Mouse (Mus musculus): ENCODE measurements around the gene Cnn2. TPM values are rescaled to one million over a fixed set of nuclear protein-coding genes. Genes with fewer than 3 reads are reported as not detected.
"Not testable (repeated sequence)": the region's sequence is repeated elsewhere in the genome, so short reads cannot be mapped to it uniquely, and the experiment has no call there.

The Cnn2 gene
- polyA plus RNA-seq, 1 experiment from 2014 or later, result 264 TPM

DNA sequence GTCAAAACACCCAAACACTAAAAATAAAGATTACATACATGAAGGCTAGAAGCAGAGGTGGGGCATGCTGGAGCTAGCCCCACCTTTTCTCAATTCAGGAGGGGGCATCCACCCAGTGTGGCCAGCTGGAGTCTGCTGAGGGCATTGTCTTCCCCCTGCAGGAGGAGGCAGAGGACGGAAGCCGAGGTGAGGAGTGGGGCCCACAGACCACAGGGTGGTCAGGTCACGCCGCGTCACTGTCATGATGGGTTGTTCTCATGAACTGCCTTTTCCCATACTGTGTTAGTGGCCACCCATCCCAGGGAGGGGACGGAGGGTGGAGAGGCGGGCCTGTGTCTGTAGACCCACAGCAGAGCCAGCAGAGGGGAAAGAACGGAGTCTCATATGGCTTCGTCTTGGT lies 41.8 kb downstream of the Cnn2 start:
- no peak overlapping the region for H3K4me2 ChIP-seq
- peaks cover 29% of the 10 kb centered on the region for H3K4me1 ChIP-seq
- H3K27ac ChIP-seq (replicated peaks), result no peak overlapping the region
- no peaks in the 10 kb centered on the region for H3K9me3 ChIP-seq
- ATAC-seq (ENCODE audit: extremely low read depth, insufficient number of reproducible peaks, low FRiP score, low TSS enrichment), result no peak
- 85% methylated on average over 9 of the region's 9 CpGs for WGBS
- no peak overlapping the region for H3K4me3 ChIP-seq
- no peaks in the 10 kb centered on the region for H3K27me3 ChIP-seq (replicated peaks)
- H3K9ac ChIP-seq, result no peak overlapping the region
- peaks cover 31% of the 10 kb centered on the region for H3K36me3 ChIP-seq

DNA sequence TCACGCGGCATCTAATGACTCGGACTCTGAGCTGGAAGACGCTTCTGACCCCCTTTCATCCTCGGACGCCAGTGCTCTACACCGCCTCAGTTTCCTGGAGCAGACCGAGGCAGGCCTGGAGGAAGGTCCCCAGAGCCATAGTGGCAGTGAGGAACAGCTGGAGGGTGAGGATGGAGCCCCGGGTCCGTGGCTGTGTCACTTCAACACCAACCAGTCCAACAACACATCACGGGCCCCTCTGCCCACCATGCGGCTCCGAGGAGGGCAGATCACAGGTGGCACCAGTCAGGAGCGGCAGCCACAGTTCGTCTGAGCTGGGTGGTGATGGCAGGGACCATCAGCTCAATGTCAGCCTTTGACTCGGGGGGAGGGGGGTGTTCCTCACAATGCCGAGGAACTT lies 42.4 kb downstream of the Cnn2 start:
- WGBS, result 81% methylated on average over 17 of the region's 17 CpGs

DNA sequence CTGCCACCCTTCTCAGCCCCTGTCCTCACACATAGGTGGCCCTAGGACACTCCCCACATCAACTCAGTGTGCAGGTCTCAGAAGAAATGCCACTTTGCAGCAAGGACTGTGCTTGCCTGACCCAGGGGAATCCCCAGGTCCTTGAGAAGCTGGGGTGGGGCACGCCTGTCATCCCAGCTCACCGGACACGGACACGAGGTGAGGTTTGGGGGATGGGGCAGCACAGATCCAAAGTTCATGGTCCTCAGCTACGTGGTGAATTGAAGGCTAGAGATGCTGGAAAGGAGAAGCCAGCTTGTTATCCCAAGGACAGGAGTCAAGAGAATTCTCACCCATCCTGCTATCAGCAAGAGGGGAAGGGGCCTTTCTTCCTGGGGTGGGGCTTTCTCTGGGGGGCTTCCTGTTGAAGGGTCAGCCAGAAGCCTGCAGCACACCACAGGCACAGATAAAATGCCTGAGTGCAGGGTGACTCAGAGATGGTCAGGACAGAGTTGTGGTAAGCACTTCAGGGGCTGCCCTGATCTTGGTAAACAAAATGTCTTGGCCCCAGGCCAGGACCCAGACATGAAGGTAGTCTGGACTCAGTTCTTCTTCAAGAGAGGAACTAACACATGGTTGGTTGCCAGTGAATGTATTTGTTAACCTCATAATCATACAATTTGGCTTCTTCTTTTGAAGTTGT lies 44.6 kb downstream of the Cnn2 start:
- 0 out of 2 replicates have a peak, but pooled peaks have one; percentile 31 for ATAC-seq (ENCODE audit: extremely low read depth, insufficient number of reproducible peaks, low FRiP score, low TSS enrichment)
- Histone ChIP-seq H3K27me3 (replicated peaks) (no peaks in the 10 kb centered on the region), H3K9ac (peak overlapping the region; percentile 47), H3K4me1 (peaks cover 33% of the 10 kb centered on the region), H3K27ac (replicated peaks) (peak overlapping the region; percentile 83), H3K9me3 (no peaks in the 10 kb centered on the region), H3K36me3 (peaks cover 54% of the 10 kb centered on the region), H3K4me3 (no peak overlapping the region), H3K4me2 (peak overlapping the region; percentile 36)
- WGBS, result 7% methylated on average over 5 of the region's 5 CpGs

More for the DNA sequence above, 42.4 kb downstream of the Cnn2 start:
- no peak overlapping the region for H3K4me3 ChIP-seq
- H3K27ac ChIP-seq (replicated peaks), result no peak overlapping the region
- H3K36me3 ChIP-seq, result peaks cover 36% of the 10 kb centered on the region
- H3K9ac ChIP-seq, result peak overlapping the region; percentile 2; the same call in 1 of the 2 replicates
- no peaks in the 10 kb centered on the region for H3K9me3 ChIP-seq
- no peaks in the 10 kb centered on the region for H3K27me3 ChIP-seq (replicated peaks)
- no peak for ATAC-seq (ENCODE audit: extremely low read depth, insufficient number of reproducible peaks, low FRiP score, low TSS enrichment)
- peaks cover 31% of the 10 kb centered on the region for H3K4me1 ChIP-seq
- H3K4me2 ChIP-seq, result no peak overlapping the region

GRCm38 (mm10) chr10:80033511-80034391 lies 45.4 kb downstream of the Cnn2 start:
- H3K27me3 ChIP-seq (replicated peaks), result no peaks in the 10 kb centered on the region
- no peak overlapping the region for H3K4me3 ChIP-seq
- H3K4me1 ChIP-seq, result peaks cover 41% of the 10 kb centered on the region
- peak overlapping the region; percentile 36; the same call in 1 of the 2 replicates for H3K4me2 ChIP-seq
- H3K9me3 ChIP-seq, result no peaks in the 10 kb centered on the region
- peaks cover 56% of the 10 kb centered on the region for H3K36me3 ChIP-seq
- ATAC-seq (ENCODE audit: extremely low read depth, insufficient number of reproducible peaks, low FRiP score, low TSS enrichment), result no peak
- peak overlapping the region; percentile 83 for H3K27ac ChIP-seq (replicated peaks)
- peak overlapping the region; percentile 47 for H3K9ac ChIP-seq
- WGBS, result 26% methylated on average over 9 of the region's 9 CpGs

DNA sequence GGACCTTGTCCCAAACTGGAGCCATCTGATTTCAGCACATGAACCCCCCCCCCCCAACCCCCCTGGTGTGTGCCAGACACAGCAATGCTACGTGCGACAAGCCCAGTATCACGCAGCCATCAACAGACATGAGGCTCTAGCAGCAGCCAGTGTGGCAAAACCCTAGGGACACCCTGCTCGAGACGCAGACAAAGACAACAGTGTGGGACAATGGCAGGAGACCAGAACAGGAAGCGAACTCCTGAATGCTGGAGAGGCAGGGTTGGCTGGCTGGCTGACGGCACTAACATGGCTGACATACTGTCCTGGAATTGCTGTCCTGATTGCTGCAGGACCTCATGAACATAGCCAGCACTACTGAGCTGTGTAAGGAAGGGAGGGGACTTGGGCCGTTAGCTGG lies 46.8 kb downstream of the Cnn2 start:
- peak overlapping the region; percentile 50; the same call in 1 of the 2 replicates for H3K9ac ChIP-seq
- H3K27ac ChIP-seq (replicated peaks), result peak overlapping the region; percentile 83
- H3K9me3 ChIP-seq, result no peaks in the 10 kb centered on the region
- ATAC-seq (ENCODE audit: extremely low read depth, insufficient number of reproducible peaks, low FRiP score, low TSS enrichment), result no peak
- WGBS, result 74% methylated on average over 8 of the region's 8 CpGs
- H3K4me1 ChIP-seq, result peaks cover 46% of the 10 kb centered on the region
- peaks cover 47% of the 10 kb centered on the region for H3K36me3 ChIP-seq
- H3K4me2 ChIP-seq, result no peak overlapping the region
- no peaks in the 10 kb centered on the region for H3K27me3 ChIP-seq (replicated peaks)
- no peak overlapping the region for H3K4me3 ChIP-seq

DNA sequence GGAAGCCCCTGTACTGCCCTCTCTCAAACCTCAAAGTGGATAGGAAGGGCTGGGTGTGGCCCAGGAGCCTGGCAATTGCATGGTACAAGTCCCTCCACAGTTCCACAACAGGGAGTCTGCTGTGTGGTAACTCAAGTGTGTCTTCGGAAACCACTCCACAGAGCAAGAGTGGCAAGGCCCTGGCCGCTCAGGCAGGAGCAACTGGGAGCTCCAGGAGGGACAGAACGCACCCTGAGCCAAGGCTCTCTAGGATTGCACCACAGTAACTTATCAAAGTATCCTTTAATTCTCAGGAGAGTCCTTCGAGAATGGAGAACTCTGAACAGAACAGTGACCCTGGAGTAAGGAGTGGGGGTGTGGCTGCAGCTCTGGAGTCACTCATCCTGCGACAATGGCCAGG lies 47.3 kb downstream of the Cnn2 start:
- Histone ChIP-seq H3K4me3 (no peak overlapping the region), H3K27me3 (replicated peaks) (no peaks in the 10 kb centered on the region), H3K4me1 (peaks cover 46% of the 10 kb centered on the region), H3K9ac (0 out of 2 replicates have a peak overlapping the region, but pooled peaks have one; percentile 50), H3K9me3 (no peaks in the 10 kb centered on the region), H3K4me2 (no peak overlapping the region), H3K27ac (replicated peaks) (peak overlapping the region; percentile 83), H3K36me3 (peaks cover 45% of the 10 kb centered on the region)
- WGBS, result 76% methylated on average over 5 of the region's 5 CpGs
- no peak for ATAC-seq (ENCODE audit: extremely low read depth, insufficient number of reproducible peaks, low FRiP score, low TSS enrichment)

- no peak overlapping the region for H3K27ac ChIP-seq (replicated peaks)
- WGBS, result 87% methylated on average over 13 of the region's 13 CpGs
- no peak for ATAC-seq (ENCODE audit: extremely low read depth, insufficient number of reproducible peaks, low FRiP score, low TSS enrichment)
- H3K4me1 ChIP-seq, result peaks cover 46% of the 10 kb centered on the region
- H3K27me3 ChIP-seq (replicated peaks), result no peaks in the 10 kb centered on the region
- no peak overlapping the region for H3K4me3 ChIP-seq
- no peaks in the 10 kb centered on the region for H3K9me3 ChIP-seq
- no peak overlapping the region for H3K9ac ChIP-seq
- no peak overlapping the region for H3K4me2 ChIP-seq
- H3K36me3 ChIP-seq, result peaks cover 40% of the 10 kb centered on the region
These were observed 48.4 kb downstream of the Cnn2 start for GRCm38 (mm10) chr10:80036832-80037231.

GRCm38 (mm10) chr10:80039559-80039979 lies 51.2 kb downstream of the Cnn2 start, which contains the start of gene Polr2e:
Gene Polr2e (minus strand): TSS chr10:80039795.
- peak within 1 kb of the TSS; percentile 65 for H3K27ac ChIP-seq (replicated peaks)
- peak; percentile 90 for ATAC-seq (ENCODE audit: extremely low read depth, insufficient number of reproducible peaks, low FRiP score, low TSS enrichment)
- H3K36me3 ChIP-seq, result peaks cover 38% of the 10 kb centered on the region
- peaks cover 21% of the 10 kb centered on the region for H3K4me1 ChIP-seq
- H3K9ac ChIP-seq, result peak within 1 kb of the TSS; percentile 93
- no peaks in the 10 kb centered on the region for H3K9me3 ChIP-seq
- H3K4me3 ChIP-seq, result peak within 1 kb of the TSS; percentile 71
- WGBS, result under 1% methylated on average over 40 of the region's 40 CpGs
- no peaks in the 10 kb centered on the region for H3K27me3 ChIP-seq (replicated peaks)
- peak within 1 kb of the TSS; percentile 95 for H3K4me2 ChIP-seq

- not testable (repeated sequence) for H3K9me3 ChIP-seq; H3K4me3 ChIP-seq; H3K9ac ChIP-seq; H3K27ac ChIP-seq (replicated peaks); H3K27me3 ChIP-seq (replicated peaks); ATAC-seq (ENCODE audit: extremely low read depth, insufficient number of reproducible peaks, low FRiP score, low TSS enrichment); H3K4me2 ChIP-seq
- Histone ChIP-seq H3K36me3 (peaks cover 19% of the 10 kb centered on the region), H3K4me1 (peaks cover 15% of the 10 kb centered on the region)
- 83% methylated on average over 8 of the region's 8 CpGs for WGBS
These were observed 53.2 kb downstream of the Cnn2 start for GRCm38 (mm10) chr10:80041409-80042060.

- no peak for ATAC-seq (ENCODE audit: extremely low read depth, insufficient number of reproducible peaks, low FRiP score, low TSS enrichment)
- no peak overlapping the region for H3K4me3 ChIP-seq
- H3K36me3 ChIP-seq, result no peaks in the 10 kb centered on the region
- H3K27me3 ChIP-seq (replicated peaks), result no peaks in the 10 kb centered on the region
- no peaks in the 10 kb centered on the region for H3K9me3 ChIP-seq
- WGBS, result 61% methylated on average over 4 of the region's 4 CpGs
- no peak overlapping the region for H3K4me2 ChIP-seq
- H3K4me1 ChIP-seq, result peaks cover 20% of the 10 kb centered on the region
- H3K9ac ChIP-seq, result peak overlapping the region; percentile 14; the same call in 1 of the 2 replicates
- 0 out of 2 replicates have a peak overlapping the region, but pooled peaks have one; percentile 5 for H3K27ac ChIP-seq (replicated peaks)
These were observed 55.7 kb downstream of the Cnn2 start for GRCm38 (mm10) chr10:80044087-80044486.

DNA sequence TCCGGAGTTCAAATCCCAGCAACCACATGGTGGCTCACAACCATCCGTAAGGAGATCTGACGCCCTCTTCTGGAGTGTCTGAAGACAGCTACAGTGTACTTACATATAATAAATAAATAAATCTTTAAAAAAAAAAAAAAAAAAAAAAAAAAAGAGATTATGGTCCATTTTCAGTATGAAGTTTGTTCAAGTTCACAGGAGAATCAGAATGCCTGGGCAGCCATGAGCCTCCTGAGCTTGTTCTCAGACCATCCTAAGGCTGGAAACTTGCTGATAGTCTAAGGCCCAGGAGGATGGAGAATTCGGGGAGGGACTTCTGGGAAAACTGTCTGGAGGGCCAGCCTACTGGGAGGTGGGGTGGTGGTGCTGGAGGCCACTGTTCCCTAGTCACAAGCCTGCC lies 57.0 kb downstream of the Cnn2 start:
- peaks cover 28% of the 10 kb centered on the region for H3K4me1 ChIP-seq
- not testable (repeated sequence) for H3K27me3 ChIP-seq (replicated peaks); H3K36me3 ChIP-seq; ATAC-seq (ENCODE audit: extremely low read depth, insufficient number of reproducible peaks, low FRiP score, low TSS enrichment); H3K4me3 ChIP-seq; H3K27ac ChIP-seq (replicated peaks); H3K9ac ChIP-seq; H3K9me3 ChIP-seq; H3K4me2 ChIP-seq
- WGBS, result 58% methylated on average over 4 of the region's 4 CpGs

Data from heart, embryonic 13.5 days (tissue).